Mouse (Mus musculus): ENCODE results near the gene Qrich2.

GRCm38 (mm10) chr11:116470249-116470648 is 4.2 kb upstream of the Qrich2 start:
- TF ChIP-seq CTCF (IDR thresholded peaks at IDR 0.05; ENCODE audit: low read depth, low read length) (no peak), POLR2A (IDR thresholded peaks at IDR 0.05; ENCODE audit: insufficient read depth, low read length) (no peak), EP300 (IDR thresholded peaks at IDR 0.05; ENCODE audit: insufficient read depth, low read depth, low read length) (no peak)

Data from ES-Bruce4 (cell line).